Mouse (Mus musculus) gastrocnemius, postnatal 4 days (tissue): Measurements from ENCODE around the gene Nme9. TPM values are rescaled to one million over a fixed set of nuclear protein-coding genes. Genes with fewer than 3 reads are reported as not detected.

ENCODE experiments used
- DNase-seq, 2 experiments: peaks; one replicate each; pipeline ENCODE4 v3.0.0; 2021 to 2022; ENCODE audit warnings: low spot score in 2 of 2, mixed read lengths in 2 of 2
- total RNA-seq, 2 experiments: library from RNA; stranded (reverse); gene quantifications; 2 replicates each; pipeline ENCODE4 v1.2.3; 2021

The Nme9 gene
- total RNA-seq, 2 experiments from 2014 or later: not detected

DNA sequence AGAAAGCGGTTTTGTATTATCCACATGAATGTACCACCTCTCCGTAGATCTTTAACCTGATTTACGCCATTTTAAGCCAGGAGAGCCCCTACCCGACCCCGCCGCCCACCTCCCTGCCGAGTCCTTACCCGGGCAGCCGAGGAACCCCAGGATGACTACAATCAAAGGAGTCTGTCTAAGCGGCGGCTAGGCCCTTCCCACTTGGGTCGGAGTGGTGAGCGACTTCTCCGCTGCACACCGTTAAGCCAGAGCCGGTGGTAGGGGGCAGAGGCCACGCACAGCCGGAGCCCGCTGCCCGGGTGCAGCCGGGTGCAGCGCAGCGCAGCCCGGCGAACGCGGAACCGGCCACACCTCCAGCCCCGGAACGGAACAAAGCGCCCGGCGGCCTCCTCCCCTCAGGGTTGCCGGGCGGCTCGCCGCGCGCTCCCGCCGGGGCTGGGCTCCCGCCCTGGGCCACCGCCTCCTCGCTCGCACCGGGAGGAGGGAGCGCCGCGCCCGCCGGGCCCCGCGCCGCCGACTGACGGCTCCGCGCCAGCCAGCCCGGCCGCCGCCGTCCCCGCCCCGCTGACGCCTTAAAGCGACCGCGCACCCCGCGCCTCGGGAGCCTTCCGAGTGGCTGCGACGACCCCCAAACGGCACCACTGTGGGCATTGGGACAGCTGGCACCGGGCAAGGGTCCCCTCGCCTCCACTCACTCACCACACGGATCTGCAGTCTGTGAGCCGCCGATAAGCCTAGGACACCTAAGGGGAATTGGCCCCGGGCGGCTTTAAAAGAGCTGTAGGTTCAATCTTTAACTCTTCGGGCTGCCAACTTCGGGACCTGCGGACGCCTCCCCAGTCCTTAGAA, 14.9 kb upstream of the Nme9 start:
- peak; percentile 59 to 74 for DNase-seq

DNA sequence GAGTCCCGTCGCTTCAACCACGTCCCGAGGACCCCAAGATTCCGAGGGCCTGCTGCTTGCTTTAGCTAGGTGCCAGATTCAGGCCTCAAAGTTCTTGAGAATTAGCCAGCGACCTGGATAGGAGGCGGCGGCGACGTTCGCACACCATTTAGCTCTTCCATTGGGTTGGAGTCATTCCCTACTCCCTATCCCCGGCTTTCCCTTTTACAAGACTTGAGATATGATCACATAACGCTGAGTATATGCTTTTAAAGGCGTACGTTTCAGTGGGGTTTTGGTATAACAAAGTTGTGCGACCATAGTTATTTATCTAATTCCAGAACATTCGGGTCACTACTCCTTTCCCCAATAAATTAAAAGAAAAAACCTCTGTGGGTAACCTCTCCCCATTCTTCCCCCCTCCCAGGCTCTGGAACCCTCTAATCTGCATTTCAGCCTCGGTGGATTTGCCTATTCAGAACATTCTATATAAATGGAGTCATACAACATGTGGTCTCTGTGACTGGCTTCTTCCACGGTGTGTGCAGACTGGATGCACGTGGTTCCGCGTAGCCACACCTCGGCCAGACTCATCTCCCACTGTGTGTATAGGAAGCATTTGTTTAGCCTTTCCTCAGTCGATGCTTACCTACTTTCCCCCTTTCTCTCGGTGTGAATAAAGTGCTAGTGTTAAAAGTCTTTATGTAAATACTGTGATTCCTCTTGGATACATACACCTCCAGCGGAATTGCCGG, 14.1 kb upstream of the Nme9 start, which contains the start of gene Mras:
Gene Mras, minus strand, starts transcription at position 351 of the 734 bp plus-strand sequence.
- DNase-seq: no peak

DNA sequence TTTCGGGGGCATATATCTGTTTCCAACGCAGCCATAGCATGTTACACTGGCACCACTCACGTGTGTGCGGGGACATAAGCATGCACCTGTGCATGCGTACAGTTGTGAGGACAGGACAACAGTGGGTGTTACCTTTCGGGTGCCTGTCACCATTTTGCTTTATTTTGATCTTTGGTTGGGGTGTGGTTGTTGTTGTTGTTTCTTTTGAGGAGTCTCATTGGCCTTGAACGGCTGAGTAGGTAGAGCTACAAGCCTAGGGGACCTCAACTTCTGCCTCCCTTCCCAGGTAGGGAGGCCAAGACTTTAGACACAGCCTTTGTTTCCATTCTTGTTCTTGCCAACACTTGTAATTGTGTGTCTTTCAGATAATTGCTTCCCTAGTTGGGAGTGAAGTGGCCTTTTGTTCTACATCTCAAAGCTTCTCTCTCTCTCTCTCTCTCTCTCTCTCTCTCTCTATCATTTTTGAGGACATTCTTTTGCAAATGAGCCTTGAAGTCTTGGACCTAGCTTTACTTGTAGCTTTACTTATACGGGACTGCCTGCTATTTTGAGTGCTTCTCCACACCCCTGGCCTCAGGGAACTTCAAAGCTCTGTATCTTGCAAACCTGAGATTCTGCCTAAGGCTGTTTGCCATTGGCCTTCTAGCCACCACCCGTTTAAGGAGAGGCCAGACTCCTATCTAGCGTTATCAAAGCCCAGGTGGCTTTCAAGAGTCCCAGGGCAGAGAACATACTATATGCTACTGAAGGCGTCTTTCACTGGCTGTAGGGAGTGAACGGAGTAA, 13.3 kb upstream of the Nme9 start:
- DNase-seq: no peak

- DNase-seq: no peak
Measured at GRCm38 (mm10) chr9:99439064-99439463, 12.2 kb upstream of the Nme9 start.

GRCm38 (mm10) chr9:99440941-99441340, 10.3 kb upstream of the Nme9 start:
- DNase-seq: no peak

DNA sequence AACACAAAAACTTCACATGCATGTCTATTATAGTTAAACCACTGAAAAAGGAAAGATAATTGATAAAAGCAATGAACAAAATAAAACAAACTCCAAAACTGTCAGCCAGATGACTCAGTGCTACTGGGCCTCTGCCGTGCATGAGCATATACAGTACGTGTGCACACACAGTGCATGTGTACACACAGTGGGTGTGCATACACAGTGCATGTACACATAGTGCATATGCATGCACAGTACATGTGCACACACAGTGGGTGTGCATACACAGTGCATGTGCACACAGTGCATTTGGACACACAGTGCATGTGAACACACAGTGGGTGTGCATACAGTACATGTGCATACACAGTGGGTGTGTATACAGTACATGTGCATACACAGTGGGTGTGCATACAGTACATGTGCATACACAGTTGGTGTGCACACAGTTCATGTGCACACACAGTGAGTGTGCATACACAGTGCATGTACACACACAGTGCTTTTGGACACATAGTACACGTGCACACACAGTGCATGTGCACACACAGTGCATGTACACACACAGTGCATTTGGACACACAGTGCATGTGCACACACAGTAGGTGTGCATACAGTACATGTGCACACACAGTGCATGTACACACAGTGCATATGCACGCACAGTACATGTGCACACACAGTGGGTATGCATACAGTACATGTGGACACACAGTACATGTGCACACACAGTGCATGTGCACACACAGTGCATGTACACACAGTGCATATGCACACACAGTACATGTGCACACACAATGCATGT, 9.4 kb upstream of the Nme9 start:
- no peak for DNase-seq

- no peak for DNase-seq
Measured at GRCm38 (mm10) chr9:99444590-99445178, 6.6 kb upstream of the Nme9 start.

GRCm38 (mm10) chr9:99446259-99446658, 5.0 kb upstream of the Nme9 start:
- no peak for DNase-seq

GRCm38 (mm10) chr9:99447323-99447722, 4.0 kb upstream of the Nme9 start:
- no peak for DNase-seq

DNA sequence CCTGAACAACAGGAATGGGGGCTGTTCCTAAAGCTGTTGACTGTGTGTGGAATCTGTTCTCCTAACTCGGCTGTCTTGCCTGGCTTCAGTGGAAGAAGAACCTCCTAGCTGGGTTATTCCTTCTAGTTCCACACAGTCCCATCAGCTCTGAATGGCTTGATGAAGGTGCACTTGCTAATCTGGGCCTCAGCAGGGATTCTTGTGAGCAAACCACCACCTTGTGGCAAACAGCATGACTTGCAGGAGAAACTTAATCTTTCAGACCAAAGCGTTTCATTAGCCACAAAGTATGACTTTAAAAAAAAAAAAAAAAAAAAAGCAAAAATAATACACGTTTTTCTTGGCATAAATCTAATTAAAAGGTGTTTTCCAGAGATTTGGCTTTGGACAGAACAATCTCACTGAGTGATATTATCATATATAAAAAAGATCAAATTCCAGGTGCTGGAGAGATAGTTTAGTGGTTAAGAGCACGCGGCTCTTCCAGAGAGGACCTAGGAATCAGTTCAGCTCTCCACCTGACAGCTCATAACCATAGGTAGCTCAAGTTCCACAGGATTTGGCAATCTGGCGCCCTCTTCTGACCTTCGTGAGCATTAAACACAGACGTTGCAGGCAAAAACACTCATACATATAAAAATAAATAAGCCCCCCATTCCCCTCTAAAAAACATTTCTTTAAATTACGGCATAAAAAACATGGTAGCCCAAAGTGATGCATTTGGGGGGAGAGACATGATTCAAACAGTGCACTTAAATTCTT, 1.2 kb upstream of the Nme9 start:
- no peak for DNase-seq

DNA sequence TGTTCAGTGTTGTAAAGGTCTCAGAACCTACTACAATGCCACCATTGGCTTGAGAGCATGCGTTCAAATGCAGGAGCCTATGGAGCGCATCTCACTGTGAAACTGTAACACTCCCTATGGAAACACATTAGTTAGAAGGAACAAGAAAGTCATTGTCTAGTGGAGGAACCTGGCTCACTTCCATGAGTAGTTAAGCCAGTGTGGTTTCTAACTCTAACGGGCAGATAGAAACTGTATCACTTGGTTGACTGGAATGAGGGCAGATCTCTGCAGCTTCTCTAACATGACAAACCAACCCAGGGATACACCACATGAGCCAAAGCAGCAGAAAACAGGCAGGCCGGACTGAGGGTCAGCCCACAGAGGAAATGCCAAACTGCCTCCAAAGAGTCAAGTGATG, 2.9 kb downstream of the Nme9 start:
- no peak for DNase-seq

DNA sequence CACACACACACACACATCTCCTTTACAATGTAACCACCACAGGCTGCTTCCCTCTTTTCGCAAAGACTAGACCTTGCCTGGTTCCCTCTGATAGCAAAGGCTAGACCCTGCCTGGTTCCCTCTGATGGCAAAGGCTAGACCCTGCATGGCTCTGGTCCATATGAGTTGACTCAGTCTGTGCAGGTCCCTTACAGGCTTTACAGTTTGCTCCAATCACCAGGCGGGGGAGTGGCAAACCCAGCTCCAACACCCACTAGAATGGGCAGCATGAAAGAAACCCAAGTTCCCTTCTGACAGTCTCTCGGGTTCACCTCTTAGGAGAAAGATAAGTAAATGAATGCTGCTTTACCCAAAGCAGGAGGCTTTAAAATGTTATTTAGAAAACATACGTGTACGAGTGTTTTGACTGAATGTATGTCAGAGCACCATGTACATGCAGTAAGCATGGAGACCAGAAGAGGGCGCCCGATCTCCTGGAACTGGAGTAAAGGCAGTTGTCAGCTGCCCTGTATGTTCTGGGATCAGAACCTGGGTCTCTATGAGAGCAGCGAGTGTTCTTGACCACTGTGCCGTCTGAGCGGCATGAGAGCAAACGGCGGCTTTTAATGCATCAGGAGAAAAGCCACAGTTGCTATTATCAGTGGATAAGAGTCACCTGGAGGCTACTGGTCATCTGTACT, 7.4 kb downstream of the Nme9 start:
- DNase-seq: peak in 1 of 2 experiments; percentile 29

- DNase-seq: no peak
Measured at GRCm38 (mm10) chr9:99459730-99460129, 8.5 kb downstream of the Nme9 start.

- DNase-seq: no peak
Measured at GRCm38 (mm10) chr9:99464876-99465275, 13.6 kb downstream of the Nme9 start.

DNA sequence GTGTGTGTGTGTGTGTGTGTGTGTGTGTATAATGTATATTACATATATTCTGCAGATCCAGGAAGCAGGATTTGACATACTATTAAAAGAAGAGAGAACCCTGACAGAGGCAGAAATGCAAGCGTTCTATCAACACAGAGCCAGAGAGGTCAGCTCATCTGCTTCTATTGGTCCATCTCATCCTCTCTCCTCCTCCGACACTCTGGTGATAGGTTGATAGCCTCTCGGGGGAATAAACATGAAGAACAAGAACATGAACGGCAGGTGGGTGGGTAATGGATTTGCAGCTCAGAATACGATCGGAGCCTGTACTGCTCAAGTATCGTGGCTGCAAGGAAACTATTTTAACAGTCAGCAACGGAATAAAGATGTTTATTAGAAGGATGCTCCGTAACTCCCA, 17.3 kb downstream of the Nme9 start:
- DNase-seq: no peak

DNA sequence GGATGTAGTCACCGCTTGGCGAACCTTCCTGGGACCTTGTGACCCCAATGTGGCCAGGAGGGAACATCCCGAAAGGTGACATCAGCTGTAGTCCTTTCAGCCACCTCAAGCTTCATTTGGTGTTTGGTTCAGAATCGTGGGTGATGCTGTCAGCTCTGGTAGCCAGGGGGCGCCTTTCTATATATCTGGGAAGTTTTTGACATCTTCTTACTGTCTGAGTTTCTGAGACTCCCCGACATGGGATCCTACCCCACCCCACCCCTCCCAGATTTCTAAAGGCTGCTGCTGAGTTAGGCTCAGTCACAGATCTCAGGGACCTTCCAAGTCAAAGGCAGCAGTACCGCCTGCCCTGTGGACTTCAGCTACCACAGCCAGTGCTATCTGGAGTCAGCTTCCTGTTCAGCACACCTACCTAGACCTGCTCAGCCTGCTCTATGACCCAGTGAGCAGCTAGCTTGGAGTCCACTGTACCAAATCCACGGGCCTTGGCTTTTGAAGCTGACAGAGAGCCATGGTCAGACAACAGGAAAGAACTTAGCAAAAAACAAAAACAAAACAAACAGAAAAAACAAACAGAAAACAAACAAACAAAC, 18.5 kb downstream of the Nme9 start:
- no peak for DNase-seq

DNA sequence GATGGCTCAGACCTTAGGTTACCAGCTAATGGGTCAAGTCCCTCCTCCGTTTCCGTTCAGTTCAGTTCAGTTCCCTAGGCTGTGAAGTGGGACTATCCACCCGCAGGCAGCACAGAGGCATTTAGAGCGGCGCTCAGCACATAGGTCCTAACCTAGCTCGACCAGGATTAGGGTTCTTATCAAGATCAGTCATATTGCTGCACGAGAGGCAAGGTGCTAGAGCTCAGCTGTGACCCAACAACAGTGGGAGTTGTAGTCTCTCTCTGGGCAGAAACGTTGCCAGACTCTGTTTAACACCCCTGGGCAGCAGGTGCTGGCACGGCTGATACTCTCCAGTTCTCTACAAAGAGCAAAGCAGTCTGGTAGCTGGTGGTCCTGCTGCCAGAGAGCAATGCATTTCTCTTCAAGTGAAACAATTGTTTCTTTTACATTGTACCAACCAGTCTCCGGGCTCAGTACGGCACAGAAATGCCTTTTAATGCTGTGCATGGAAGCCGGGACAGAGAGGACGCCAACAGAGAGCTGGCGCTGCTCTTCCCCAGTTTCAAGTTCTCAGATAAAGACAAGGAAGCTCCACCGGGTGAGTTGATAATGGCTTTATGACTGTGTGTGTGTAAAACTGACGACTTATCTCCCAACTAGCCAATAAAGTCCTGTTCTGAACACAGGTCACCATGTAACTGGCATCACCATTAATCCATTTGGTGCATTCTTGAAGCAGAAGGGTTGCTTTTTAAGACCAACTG, 19.2 kb downstream of the Nme9 start:
- no peak for DNase-seq

DNA sequence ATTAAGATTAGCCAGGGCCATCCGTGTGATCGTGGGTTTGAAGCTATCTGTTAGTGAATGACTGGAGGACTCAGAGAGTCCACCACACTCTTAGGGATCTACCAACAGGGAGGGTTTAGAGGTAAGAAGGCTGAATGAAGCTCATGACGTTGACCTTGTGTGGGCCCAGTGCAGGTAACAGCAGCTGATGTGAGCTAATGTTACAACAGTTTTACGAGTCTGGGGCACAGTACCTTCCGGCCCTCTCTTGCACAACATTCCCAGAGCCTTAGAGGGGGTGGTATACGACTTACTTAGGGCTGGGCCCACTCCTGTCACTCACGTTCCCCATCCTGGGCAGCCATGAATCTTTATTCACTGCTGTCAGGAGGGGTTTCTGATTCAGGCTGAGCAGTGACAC, 20.1 kb downstream of the Nme9 start:
- DNase-seq: no peak
